Mouse (Mus musculus): ENCODE results near the gene Olfr981.
"Not testable (repeated sequence)": the region's sequence is repeated elsewhere in the genome, so short reads cannot be mapped to it uniquely, and the experiment has no call there.

DNA sequence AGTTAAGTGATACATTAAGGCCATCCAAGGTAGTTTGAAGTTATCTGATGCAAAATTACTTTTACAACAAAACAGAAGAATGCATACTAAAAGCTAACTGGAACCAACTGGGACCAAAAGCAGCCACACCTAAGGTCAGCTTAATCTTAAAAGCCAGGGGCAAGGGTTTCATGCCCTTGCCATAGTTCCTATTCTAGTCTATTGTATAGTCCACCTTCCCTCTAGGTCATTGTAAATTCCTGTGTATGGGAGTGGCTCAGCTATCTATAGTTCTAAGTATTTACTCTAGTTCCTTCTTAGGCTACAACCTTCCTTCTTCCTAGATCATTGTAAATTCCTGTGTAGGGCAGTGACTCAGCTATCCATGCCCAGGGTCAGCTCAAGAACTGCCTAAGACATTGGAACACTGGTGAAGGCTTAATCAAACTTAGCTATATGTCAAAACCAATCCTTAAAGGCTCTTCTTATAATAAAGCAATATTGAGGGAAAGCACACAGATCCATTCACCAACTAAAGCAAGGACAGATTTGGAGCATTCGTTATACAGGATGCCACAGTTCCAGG is 44.6 kb upstream of the Olfr981 start:
- TF ChIP-seq CTCF (IDR thresholded peaks at IDR 0.05; ENCODE audit: control insufficient read depth, insufficient read depth, insufficient replicate concordance, low read depth, low read length); POLR2A (IDR thresholded peaks at IDR 0.05; ENCODE audit: control insufficient read depth, low read depth, low read length): not testable (repeated sequence)

All from testis, adult 2 months (tissue).